Mouse (Mus musculus) megakaryocyte, adult 5-6 weeks (primary cell): ENCODE results near the gene Rag2. TPM values are rescaled to one million over a fixed set of nuclear protein-coding genes. Genes with fewer than 3 reads are reported as not detected.

Source experiments
- ATAC-seq: 2 replicates; pipeline ENCODE4 v1.8.0; 2016; ENCODE audit warnings: mild to moderate bottlenecking, inconsistent platforms; ENCODE audit not compliant: poor library complexity, severe bottlenecking
- total RNA-seq, 2 experiments: library from RNA; stranded (forward) in 1 of 2; stranded (reverse) in 1 of 2; fragments of 153-499, 151-499 nt in 1 of 2; fragments of 221-1000, 200-1000 nt in 1 of 2; gene quantifications; 2 replicates each; pipeline versions ENCODE4 v1.2.3 to v1.2.4; 2015 to 2017

Gene Rag2
- total RNA-seq, 2 experiments from 2014 or later, result not detected

DNA sequence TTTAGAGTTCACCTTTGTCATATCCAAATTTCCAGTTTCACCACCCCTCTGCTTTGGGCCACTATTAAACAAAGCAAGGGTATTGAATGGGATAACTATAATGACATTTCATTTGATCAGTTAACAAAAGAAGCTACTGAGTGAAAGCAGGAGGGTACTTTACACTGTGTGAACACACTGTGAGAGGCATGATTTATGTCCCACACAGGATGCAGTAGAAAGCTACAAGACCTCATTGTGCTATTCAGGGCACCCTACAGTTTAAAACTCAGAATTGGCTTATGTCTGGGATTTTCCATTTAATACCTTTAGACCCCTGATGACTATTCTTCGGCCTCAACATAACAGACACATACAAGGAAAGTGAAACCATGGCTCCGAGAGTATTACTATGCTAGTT is 1.5 kb upstream of the Rag2 start:
- no peak for ATAC-seq

DNA sequence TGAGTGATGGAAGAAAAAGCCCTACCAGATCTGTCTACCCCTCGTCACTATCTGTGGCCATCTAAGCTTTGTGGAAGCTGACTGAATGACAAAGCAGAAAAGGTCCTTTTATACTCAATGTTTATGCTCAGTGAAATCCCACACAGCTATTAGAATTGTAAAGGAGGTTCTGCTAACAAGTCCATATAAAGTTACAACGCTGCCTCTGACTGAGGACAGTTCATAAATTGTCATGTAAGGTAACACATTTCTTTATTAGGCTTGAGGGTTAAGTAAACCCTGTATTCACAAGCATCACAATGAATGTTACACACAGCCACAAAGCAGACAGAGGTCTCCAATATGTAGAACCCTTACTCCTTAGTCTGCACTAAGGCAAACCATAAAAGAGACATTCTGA is 507 bp upstream of the Rag2 start:
- no peak for ATAC-seq

DNA sequence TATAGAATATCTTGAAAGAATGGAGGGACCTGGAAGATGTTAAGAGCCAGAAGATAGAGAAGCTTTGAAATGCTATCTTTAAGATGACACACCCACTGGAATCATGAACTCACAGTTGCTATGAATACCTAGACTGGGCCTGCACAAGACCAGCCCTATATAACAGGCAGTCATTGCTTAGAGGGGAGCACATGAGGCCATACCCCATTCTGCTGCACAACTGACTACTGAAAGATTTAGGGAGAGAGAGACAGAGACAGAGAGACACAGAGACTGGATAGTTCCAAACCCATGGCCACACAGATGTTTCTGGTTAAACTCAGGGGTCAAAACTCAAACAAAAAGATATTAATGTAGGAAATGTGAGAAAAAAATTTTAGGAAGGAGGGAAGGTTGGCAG is 2.7 kb downstream of the Rag2 start:
- no peak for ATAC-seq

DNA sequence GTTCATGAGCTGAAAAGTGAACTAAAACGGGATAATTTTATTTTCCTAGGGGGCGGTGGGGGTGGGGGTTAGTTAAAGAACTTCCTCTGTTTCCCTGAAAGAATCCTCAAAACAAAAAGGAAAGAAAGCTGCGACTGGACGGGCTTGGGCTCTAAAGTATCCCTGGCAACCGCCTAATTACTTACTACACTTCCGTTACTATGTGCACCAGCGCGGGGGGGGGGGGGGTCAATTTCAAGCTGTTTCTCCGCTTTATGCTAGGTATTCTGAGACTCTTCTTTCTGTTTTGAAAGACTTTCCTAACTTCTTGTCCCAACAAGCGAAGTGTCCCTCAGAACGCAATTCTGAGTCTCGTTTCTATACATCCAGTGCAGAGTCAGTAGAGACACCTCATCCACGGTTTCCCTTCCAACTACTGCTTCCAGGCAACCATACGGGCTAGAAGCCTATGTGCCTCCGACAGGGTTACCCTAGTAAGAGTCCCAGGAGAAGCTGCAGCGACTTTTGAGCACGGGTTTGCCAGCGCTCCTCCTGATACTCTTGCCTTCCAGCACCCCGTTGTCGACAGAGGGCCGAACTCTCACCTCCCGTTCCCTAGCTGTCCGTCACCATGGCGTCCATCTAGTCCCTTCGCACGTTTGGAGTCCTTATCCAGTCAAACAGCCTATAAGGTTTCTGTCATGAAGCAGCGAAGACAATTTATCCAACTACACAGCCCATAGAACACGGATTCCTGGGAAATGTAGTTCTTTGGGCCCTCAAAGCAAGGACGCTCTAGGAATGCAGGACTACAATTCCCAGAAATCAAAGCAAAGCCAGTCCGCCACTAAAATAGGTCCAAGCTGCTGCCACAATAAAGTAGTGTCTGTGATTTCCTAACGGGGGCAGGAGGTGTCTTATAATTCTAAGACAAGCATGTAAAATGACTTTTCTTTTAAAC is 4.0 kb downstream of the Rag2 start:
- peak; percentile 93 for ATAC-seq

DNA sequence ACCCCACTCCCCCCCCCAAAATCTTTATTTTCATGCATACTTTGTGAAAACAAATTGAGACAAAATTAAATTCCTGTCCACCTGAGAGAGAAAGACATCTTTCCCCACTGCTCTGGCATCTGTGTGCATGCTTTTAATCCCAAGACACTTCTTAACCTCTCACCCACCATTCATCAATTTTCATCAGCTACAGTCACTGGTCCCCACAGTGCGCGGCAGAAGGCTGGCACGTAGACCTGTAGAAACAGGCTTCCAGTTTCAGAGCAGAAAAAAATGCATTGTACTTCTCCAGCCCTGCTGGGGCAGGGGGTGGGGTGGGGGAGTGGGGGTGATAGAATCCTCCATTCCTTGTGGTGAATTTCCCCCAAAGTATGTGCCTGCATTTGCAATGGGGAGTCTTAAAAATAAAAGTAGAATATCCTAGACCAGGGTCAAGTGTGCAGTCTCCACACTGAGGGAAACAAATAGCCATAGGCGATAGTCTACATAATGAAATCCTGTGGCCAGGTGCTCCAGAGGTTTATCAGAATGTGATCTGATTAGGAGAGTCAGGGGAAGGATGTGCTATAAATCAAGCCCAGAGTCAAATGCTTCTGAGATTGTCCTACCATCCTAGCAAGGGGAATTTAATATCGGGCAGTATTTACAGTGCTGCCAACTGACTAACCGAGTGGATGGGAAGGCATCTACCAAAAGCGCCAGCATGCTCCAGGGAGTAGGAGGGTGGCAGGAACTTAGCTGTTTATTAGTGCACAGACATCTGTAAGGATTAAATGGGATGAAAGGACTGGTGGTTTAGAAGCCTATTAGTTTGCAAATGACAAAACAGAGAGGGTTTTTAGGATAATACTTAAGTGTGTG is 14.7 kb downstream of the Rag2 start:
- no peak for ATAC-seq

DNA sequence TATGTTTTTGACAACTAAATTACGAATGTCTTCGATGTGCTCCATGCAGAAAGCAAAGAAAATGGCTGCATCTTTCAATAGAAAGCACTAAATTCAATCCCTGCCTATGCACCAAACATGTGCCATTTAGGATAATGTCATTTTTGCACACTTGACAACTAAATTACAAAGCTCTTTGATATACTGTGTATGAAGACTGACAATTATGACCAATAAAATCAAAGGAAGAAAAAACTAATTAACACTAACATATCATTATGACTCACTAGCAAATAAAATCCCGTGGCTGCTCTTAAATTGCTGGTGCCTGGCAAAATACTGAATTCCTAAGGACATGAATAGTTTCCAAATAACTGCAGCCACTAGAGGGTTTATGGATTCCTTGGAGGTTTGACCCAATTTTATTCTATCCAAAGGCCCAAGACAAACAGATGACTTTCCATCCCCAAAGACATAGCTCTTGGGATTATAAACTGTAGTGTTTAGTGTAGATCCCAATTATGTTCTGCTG is 15.4 kb downstream of the Rag2 start:
- ATAC-seq, result no peak

DNA sequence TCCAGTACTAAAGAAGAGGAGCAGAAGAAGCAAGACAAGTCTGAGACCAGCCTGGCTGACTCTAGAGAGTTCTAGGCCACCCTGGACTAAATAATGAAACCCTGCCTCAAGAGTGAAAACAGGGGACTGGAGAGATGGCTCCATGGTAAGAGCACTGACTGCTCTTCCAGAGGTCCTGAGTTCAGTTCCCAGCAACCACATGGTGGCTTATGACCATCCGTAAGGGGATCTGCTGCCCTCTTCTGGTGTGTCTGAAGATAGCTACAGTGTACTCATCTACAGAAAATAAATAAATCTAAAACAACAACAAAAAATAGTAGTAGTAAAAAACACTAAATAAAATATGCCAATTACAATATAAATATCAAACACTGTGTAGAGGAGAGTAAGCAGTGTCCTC is 21.3 kb downstream of the Rag2 start:
- no peak for ATAC-seq

DNA sequence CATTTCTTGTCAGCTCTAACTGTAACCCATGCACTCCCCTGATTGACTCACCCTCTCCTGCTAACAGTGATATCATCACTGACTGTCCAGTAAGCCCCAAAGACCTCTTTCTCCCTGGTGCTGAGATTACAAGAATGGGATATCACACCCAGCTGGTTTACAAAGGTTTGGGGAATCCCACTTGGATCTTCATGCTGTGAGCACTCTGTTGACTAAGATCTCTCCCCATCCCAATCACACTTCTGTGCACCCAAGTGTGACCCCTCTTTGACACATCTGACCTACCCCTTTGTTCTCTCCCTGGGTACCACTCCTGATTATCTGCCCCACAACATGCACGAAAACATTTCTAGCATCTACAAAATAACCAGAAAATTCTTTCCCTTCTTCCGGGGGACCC is 23.8 kb downstream of the Rag2 start:
- no peak for ATAC-seq

DNA sequence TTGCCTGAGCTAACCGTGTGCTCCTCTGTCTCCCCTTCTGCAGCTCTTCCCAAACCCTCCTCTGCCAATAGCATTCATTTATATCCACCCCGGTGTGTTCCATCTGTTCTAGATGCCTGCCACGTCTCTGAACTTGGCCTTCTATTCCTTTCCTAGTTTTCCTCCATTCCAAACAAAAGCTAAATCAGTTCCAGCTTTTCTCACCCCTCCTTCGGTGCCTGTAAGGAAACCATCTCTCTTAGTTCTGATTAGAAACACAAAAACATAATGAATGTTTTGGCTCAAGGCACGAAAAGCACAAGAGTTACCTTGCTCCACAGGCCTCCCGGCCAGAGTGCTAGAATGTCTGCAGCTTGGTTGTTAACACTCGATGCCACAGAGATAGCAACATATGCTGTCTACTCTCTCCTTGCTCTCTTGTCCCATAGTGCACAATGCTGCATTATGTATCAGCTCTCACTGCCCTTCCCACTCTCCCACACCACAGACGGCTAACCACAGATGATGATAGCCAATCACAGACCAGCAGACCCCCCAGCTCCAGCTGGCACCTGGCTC is 24.7 kb downstream of the Rag2 start, which contains the start of the genes Rag1 and B230118H07Rik:
Gene Rag1 (minus strand): TSS at position 388 of the 558 bp plus-strand sequence.
Gene B230118H07Rik (minus strand): TSS at position 419 of the 558 bp plus-strand sequence.
- ATAC-seq, result peak; percentile 43; the same call in 1 of the 2 replicates

DNA sequence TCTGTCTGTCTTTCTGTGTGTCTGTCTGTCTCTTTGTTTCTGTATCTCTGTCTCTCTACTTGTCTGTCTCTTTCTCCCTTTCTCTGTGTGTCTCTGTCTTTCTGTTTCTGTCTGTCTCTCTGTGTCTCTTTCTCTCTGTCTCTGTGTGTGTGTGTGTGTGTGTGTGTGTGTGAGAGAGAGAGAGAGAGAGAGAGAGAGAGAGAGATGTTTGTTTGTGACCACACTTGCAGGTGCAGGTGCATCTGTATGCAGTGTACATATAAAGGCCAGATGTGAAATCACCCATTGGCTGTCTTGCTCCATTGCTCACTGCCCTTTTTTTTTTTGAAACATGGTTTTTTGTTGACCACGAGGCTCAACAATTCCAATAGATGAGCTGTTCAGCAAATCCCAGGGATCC is 25.9 kb downstream of the Rag2 start:
- ATAC-seq, result no peak

DNA sequence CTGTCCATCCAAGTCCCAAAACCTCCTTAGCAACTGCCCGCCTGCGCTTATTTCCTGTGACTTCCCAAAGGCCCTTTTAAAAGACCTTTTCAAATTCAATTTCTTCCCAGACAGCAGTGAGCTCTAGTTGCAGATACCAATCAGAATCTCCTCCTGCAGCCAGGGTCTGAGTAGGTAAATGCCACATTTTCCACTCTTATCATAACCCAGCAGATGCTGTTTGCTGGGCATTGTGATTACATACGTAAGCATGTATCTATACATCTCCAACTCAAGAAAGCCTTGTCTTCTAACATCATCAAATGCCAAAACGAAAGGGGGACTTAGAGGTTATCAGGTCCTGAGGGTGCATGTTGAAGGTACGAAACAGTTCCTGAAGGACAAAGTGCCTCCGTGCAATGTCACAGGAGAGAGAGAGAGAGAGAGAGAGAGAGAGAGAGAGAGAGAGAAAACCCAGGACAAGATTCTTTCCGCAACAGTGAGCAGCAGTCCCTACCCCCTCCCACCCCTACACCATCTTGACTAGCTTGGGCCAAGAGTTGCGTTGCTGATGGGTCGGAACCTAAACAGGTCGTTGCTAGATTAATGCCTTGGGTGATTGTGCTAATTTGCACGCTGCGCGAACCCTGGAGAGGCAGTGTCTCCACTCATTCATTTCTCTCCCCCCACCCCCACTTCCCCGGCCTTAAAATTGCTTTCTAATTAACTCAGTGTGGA is 27.8 kb downstream of the Rag2 start:
- ATAC-seq, result no peak

DNA sequence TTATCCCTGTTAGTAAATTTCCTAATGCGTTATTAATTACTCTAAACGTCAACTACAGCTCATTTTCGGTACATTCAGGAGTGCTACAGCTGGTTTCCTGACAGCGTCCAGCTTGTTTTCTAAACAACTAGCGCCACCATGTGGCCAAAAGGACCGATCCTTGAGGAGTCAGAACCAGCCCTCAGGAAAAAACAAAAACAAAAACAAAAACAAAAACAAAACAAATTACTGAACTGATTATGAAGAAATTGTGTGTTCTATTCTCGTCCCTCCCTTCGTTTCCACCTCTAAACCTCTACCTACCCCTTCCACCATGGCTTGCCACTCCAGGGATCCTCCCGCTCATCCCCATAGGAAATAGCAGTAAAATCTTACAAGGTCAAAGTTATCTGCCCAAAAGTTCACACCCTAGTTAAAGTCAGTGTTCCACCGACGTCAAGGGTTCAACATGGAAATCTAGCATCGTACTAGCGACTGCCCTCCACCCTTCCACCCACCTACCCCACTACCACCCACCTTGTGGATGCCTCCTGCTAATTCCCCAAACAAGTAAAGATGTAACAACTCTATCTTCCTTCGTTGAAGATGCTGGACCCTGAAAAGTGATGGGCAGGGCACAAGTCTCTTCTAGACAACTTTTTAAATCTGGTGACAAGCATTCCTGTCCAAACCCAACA is 28.5 kb downstream of the Rag2 start:
- peak; percentile 80 for ATAC-seq

DNA sequence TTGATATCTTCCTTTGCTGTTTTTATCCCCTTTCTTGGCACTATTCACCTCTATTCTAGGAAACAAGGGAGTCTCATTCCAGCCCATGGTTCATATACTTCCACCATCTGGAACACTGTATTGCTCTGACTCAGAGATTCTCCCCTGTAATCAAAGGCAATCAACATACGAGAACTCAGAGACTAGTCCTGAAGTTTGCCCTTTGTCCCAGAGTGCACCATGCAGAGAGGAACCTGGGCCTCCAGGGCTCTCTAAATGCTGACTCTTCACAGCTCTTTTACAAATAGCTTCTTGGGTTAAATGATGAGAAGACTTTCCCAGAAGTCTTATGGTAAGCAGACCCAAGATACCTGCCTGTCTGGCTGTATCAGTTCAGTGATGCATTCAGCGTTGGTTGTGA is 36.0 kb downstream of the Rag2 start:
- ATAC-seq, result no peak

DNA sequence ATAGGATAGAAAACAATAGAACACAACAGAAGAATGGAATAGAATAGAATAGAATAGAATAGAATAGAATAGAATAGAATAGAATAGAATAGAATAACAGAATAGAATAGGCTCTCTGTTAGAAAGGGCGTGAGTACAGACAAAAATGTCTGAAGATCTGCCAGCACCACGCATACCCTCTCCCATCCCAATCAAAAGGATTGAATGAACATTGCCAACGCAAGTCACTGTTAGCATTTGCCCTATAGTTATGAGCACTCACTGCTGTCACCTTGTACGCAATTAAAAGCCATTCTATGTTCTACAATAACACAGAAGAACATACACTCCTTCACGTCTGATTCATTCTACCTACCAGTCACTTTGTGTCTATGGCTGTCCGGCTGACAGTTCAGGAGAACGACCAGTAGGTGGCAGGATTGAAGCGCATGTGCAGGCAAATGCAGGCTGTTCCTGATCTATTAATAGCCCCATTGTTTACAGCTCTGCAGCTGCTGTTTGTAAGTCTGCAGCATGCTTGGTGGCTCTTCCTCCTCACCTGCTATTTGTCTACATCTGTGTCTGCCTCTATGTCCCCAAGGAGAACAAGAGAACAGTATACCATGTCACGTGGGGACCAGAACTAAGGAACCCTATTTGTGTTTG is 40.7 kb downstream of the Rag2 start:
- peak; percentile 96 for ATAC-seq

DNA sequence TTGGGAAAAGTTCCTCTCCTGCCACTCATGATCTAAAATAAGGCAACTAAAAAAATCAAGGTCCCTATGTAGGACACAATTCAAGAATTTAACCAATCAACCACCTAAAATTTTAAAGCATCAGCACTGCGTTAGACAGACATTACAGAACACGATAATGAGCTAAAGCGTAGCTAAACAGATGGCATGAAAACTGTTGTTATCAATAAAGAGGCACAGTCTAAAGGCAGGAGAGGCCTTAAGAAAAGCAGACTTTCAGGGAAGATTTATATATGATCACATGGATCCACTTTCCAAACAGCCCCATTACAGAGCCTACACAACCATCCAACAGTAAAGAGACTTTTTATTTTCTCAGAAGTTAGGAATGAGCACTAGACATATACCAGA is 41.2 kb downstream of the Rag2 start:
- ATAC-seq, result no peak

DNA sequence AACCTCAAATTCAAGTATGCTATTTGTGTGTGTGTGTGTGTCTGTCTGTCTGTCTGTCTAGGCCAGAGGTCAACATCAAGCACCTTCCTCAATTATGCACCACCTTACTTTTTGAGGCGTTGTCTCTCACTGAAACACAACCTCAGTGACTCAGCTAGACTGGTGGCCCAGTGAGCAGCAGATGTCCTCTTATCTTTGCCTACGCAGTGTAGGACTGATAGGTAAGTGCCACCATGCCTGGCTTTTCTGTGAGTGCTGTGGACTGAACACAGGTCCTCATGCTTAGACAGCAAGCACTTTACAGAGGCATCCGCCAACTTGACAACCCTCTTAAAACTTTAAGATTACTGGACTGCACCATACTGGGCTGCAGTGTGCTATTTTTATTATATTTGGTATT is 44.2 kb downstream of the Rag2 start:
- ATAC-seq, result no peak

DNA sequence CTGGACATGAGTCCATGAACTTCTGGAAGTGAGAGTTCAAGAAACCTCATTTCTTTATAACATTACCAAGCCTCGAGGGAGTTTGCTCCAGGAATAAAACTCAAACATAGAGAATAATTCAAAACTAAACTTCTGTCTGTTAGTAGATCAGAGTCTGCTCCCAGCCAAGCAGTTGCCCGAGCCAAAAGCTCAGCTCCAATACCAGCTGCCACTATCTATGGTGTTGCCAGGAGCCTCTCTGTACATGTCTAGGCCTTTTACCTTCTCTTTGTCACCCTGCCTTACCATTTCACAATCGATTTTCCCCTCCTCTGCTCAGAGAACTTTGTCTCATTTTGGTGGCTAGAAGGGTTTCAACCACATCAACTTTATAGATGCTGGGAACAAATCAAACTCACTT is 49.0 kb downstream of the Rag2 start:
- ATAC-seq, result no peak

DNA sequence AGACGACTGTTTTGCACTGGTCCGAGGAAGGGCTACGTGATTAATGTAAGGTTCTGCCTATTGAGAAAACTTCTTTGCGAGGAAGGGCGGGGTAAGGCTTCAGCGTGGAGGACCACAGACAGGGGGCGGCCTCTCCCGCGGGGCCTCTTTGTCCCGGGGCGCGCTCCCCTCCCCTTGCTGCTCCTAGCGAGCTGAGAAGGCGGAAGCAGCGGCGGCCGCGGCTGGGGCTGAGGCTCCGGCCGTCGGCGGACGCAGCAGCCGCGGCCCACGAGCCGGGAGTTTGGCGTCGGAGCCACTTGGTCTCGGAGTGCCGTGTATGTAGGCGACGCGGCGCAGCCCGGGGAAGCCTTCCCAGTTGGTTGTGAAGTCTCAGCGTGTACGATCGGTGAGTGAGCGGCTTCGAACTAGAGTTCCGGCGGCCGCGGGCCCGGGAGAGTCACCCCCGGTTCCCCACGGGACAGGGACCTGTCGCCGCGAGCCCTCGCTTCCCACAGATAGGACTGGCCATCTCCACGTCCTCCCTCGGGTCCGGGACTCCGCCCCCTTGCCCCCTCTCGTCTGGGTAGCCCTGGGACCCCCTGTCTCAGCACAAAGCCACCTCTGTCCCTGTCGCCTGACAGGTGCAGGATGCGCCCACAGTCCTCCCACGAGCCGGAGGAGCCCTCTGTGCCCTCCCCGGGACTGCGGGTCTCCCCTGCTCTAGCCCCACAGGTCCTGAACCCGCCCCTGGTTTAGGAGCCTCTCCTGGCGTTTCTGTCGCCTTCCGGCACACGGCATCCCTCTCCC is 53.9 kb downstream of the Rag2 start, which contains the start of gene Traf6:
Gene Traf6 (plus strand): TSS at position 194 of the 786 bp plus-strand sequence.
- ATAC-seq, result peak; percentile 97
